In the genomic region with DNA sequence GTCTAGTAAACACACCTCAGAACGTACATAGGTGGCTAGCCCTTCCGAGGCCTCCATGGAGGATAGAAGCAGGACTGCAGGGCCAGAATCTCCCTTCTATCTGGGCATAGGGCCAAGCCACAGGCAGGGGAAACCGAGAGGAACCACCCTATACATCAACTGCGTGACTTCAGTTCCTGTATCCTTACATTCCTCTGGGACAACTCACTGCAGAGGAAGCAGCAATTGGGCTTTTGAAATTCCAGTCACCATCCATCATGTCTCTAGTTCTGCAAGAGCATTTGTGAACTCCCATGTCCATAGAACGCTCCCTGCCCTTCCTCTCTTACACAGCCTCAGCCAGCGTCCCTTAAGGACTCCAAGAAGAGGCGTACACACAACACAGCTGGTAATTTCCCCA, we compare ENCODE assay signal across 10 mouse cellular contexts. TPM values are rescaled to one million over a fixed set of nuclear protein-coding genes. Genes with fewer than 3 reads are reported as not detected.
DNase-seq lines count a peak whose midpoint lies in the region; ATAC-seq and TF ChIP-seq lines count a peak whose summit lies in the region.
"Had no signal": no experiment of that assay in that cellular context is flagged by ENCODE, and none has a peak within 500 bp of the region (broad histone marks: within the 10 kb centered on the region; RNA-seq: fewer than 3 reads in every experiment).

No protein-coding gene starts in this region.

- H3K36me3 ChIP-seq in liver, postnatal 0 days (replicated peaks; ENCODE audit: insufficient read depth, low read length) = no peaks in the 10 kb centered on the region
- H3K36me3 ChIP-seq: liver, embryonic 13.5 days had no signal

- H3K4me3 ChIP-seq in lung, adult 2 months (replicated peaks; ENCODE audit: extremely low read depth, low read depth, low read length) = no peak overlapping the region
- no peak overlapping the region for H3K4me3 ChIP-seq in liver, postnatal 0 days (ENCODE audit: low read depth, low read length)
- H3K4me3 ChIP-seq: liver, embryonic 13.5 days had no signal

- H3K9me3 ChIP-seq in liver, postnatal 0 days (ENCODE audit: low read length) = no peaks in the 10 kb centered on the region
- H3K9me3 ChIP-seq: liver, embryonic 13.5 days had no signal

- no peak for TF ChIP-seq CTCF in lung, adult 2 months (IDR thresholded peaks at IDR 0.05; ENCODE audit: insufficient read depth, low read length)
- TF ChIP-seq CTCF in liver, postnatal 0 days (IDR thresholded peaks at IDR 0.05; ENCODE audit: low read depth) = no peak

- peaks cover 38% of the 10 kb centered on the region for H3K4me1 ChIP-seq in lung, adult 2 months (ENCODE audit: control insufficient read depth, insufficient read depth, low read length)
- H3K4me1 ChIP-seq in liver, postnatal 0 days (ENCODE audit: insufficient read depth) = no peaks in the 10 kb centered on the region
- H3K4me1 ChIP-seq: liver, embryonic 13.5 days had no signal

- no peak overlapping the region for H3K4me2 ChIP-seq in liver, postnatal 0 days (ENCODE audit: low read depth, low read length)
- H3K4me2 ChIP-seq: liver, embryonic 13.5 days had no signal

- H3K9ac ChIP-seq in liver, postnatal 0 days (replicated peaks) = no peak overlapping the region
- H3K9ac ChIP-seq: liver, embryonic 13.5 days had no signal

- H3K27ac ChIP-seq in liver, postnatal 0 days (ENCODE audit: low read depth) = no peak overlapping the region
- H3K27ac ChIP-seq: liver, embryonic 13.5 days had no signal

- 22% methylated on average over 7 of the region's 7 CpGs for WGBS in lung, adult 2 months
- 44% methylated on average over 7 of the region's 7 CpGs for WGBS in liver, postnatal 0 days (ENCODE audit: insufficient replicate concordance)

- 0 out of 2 replicates have a peak, but pooled peaks have one; percentile 21 for TF ChIP-seq EP300 in liver, postnatal 0 days (IDR thresholded peaks at IDR 0.05; ENCODE audit: low read depth)

- peak; percentile 27 to 48; a peak in 1 of 4 replicates for ATAC-seq in hematopoietic stem cell, adult 5-6 weeks (replicated peaks in 1 of 2; ENCODE audit: insufficient read depth in 1 of 2, low FRiP score in 2 of 2, low TSS enrichment in 1 of 2, low read depth in 1 of 2, poor library complexity in 2 of 2, severe bottlenecking in 2 of 2)
- peak; percentile 40; the same call in 1 of the 2 replicates for ATAC-seq in liver, postnatal 0 days

- intact Hi-C loops in left cerebral cortex, postnatal 36 days (cut with DNase I) = no loop called here

- DNase-seq in lung, adult 18-20 months = peak; percentile 51 to 68
- no peak for DNase-seq in lung, adult 2 months
- no peak for DNase-seq in liver, postnatal 0 days
- no peak for DNase-seq in c-Kit-positive CD71-positive TER-119-positive erythroid progenitor cells, embryonic 14.5 days (ENCODE audit: low spot score)
- no peak for DNase-seq in embryo, embryonic 11 days
- no peak for DNase-seq in left cerebral cortex, postnatal 36 days (ENCODE audit: low spot score in 2 of 2)
- DNase-seq: cerebellum, adult 9-10 months; liver, embryonic 13.5 days; right cerebral cortex, postnatal 14 days had no signal

- H3K27me3 ChIP-seq in liver, postnatal 0 days (ENCODE audit: insufficient read depth, low read length) = no peaks in the 10 kb centered on the region
- H3K27me3 ChIP-seq: liver, embryonic 13.5 days had no signal

- no peak for TF ChIP-seq POLR2A in lung, adult 2 months (IDR thresholded peaks at IDR 0.05; ENCODE audit: borderline replicate concordance, extremely low read depth, low read depth, low read length)

RNA-seq across cellular contexts. Expression of a gene that starts 47.3 kb away (rescaled TPM):
- polyA plus RNA-seq in lung, adult 2 months (2012; rRNA removed) = 242 and 327 TPM in 2 replicates
- total RNA-seq in hematopoietic stem cell, adult 5-6 weeks (2017) = 0.13 TPM in 1 of 2 replicates, not detected in the other
- polyA plus RNA-seq in liver, postnatal 0 days (2015; fragmentation: Nextera tagmentation; extraction: Ambion mirVana) = 2.5 and 3.5 TPM in 2 replicates
- 10 to 100 TPM; 26.4 to 30.3 TPM for total RNA-seq in left cerebral cortex, postnatal 36 days (2021)

Comparison
In these comparisons a context has a peak if more than half of its experiments do, and no peak if none do; other contexts are left out.
1. DNase-seq: peak in lung, adult 18-20 months (2 of 2); none in lung, adult 2 months (single experiment), liver, postnatal 0 days (single experiment), c-Kit-positive CD71-positive TER-119-positive erythroid progenitor cells, embryonic 14.5 days (single experiment), embryo, embryonic 11 days (single experiment) and left cerebral cortex, postnatal 36 days (0 of 2).
2. RNA of a gene that starts 47.3 kb away (total RNA-seq): 26.4 to 30.3 TPM in left cerebral cortex, postnatal 36 days; 0.13 TPM in hematopoietic stem cell, adult 5-6 weeks; every median in the first group is over 10 times any median in the second.